Mouse (Mus musculus): Measurements from ENCODE around the gene Plxnc1.

DNA sequence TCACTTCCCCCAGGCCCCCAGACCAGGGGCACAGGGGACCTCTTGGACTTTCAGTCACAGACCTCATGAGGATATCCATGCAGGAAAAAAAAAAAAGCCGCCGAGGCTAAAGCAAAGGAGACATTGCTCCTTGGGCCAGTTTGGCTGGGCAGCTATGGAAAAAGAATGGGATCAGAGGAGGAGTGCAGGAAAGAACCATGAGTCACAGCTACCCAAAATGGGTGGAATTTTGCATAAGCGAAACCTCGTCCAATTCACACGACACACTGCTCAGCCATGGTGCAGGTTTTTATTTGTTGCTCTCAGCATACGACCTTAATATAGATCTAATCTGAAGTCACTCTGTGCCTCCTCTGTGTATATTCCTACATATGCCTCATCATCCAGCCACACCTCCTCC is 28.9 kb downstream of the Plxnc1 start:
- TF ChIP-seq NANOG (IDR thresholded peaks at IDR 0.05; ENCODE audit: borderline replicate concordance, low read length) = no peak
- TF ChIP-seq CTCF (conservative IDR thresholded peaks at IDR 0.05; ENCODE audit: low read length) = no peak
- no peak for TF ChIP-seq POU5F1 (IDR thresholded peaks at IDR 0.05; ENCODE audit: borderline replicate concordance, low read length)

All from E14TG2a.4 (cell line).